Mouse (Mus musculus) neural tube, embryonic 14.5 days (tissue): ENCODE measurements around the gene Agxt. TPM values are rescaled to one million over a fixed set of nuclear protein-coding genes. Genes with fewer than 3 reads are reported as not detected.

Experiments used
- ATAC-seq: fragments of 200-750 bp; cut with Nextera tagmentation; 2 replicates; pipeline ENCODE4 v1.8.0; 2017; ENCODE audit warnings: low read depth, mild to moderate bottlenecking, moderate TSS enrichment, moderate library complexity
- H3K27ac ChIP-seq: fragments of 300-500 bp; sonication (generic); 2 replicates; pipeline ENCODE4 v1.5.1; 2014; ENCODE audit warnings: low read depth, mild to moderate bottlenecking, control low read depth, low read length, moderate library complexity, mixed read lengths
- H3K27me3 ChIP-seq: fragments of 300-500 bp; sonication (generic); 2 replicates; pipeline ENCODE4 v1.6.1; 2014; ENCODE audit warnings: low read length; ENCODE audit not compliant: control insufficient read depth, insufficient read depth
- H3K36me3 ChIP-seq: fragments of 300-500 bp; sonication (generic); 2 replicates; pipeline ENCODE4 v1.6.1; 2014; ENCODE audit warnings: low read length, mixed read lengths; ENCODE audit not compliant: control insufficient read depth, insufficient read depth
- H3K4me1 ChIP-seq: fragments of 300-500 bp; sonication (generic); 2 replicates; pipeline ENCODE4 v1.6.1; 2014; ENCODE audit warnings: low read length; ENCODE audit not compliant: control insufficient read depth, insufficient read depth
- H3K4me2 ChIP-seq: fragments of 300-500 bp; sonication (generic); 2 replicates; pipeline ENCODE4 v1.6.1; 2014; ENCODE audit warnings: mild to moderate bottlenecking, low read depth, low read length, control low read depth
- H3K4me3 ChIP-seq: fragments of 300-500 bp; sonication (generic); 2 replicates; pipeline ENCODE4 v1.5.1; 2014; ENCODE audit warnings: low read depth, low read length, control low read depth, mixed read lengths
- H3K9ac ChIP-seq: fragments of 300-500 bp; sonication (generic); replicated peaks from 2 replicates; pipeline ENCODE4 v1.6.1; 2014; ENCODE audit warnings: low read depth, mild to moderate bottlenecking, control low read depth, low read length, mixed read lengths
- H3K9me3 ChIP-seq: fragments of 300-500 bp; sonication (generic); 2 replicates; pipeline ENCODE4 v1.6.1; 2016; ENCODE audit warnings: low read length; ENCODE audit not compliant: control insufficient read depth
- WGBS: fragments of 180-500 bp; shearing (Covaris S2); extraction: QIAGEN DNeasy Blood & Tissue Kit; methylation state at CpG from one replicate; pipeline ENCODE4 v1.1.7; 2014; 5-methylcytosine and 5-hydroxymethylcytosine counted together
- polyA plus RNA-seq: library from polyadenylated mRNA; unstranded; fragments of >200 nt; fragmentation: Nextera tagmentation; extraction: Ambion mirVana; gene quantifications from 2 replicates; pipeline ENCODE4 v1.2.1, GENCODE M21; 2014

Agxt gene
- polyA plus RNA-seq = not detected in 2 replicates

DNA sequence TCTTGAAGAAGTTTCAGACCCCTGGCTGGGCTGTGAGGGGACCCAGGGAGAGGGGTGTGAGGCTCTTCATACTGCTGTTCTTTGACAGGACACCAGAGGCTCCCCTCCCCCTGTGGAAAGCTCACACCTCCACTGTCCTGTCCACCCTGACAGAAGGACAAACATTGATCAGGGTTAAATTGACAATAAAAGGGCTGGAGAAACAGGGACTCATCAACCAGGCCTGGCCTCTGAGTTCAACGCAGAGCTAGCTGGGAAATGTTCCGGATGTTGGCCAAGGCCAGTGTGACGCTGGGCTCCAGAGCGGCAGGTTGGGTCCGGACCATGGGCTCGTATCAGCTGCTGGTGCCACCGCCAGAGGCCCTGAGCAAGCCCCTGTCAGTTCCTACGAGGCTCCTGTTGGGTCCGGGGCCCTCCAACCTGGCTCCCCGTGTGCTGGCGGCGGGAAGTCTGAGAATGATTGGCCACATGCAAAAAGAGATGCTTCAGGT lies at the start of gene Agxt:
Gene Agxt, plus strand, starts transcription at position 205 of the 491 bp plus-strand sequence.
- 90% methylated on average over 12 of the region's 12 CpGs for WGBS
- no peaks in the 10 kb centered on the region for H3K27me3 ChIP-seq
- H3K9me3 ChIP-seq = no peaks in the 10 kb centered on the region

DNA sequence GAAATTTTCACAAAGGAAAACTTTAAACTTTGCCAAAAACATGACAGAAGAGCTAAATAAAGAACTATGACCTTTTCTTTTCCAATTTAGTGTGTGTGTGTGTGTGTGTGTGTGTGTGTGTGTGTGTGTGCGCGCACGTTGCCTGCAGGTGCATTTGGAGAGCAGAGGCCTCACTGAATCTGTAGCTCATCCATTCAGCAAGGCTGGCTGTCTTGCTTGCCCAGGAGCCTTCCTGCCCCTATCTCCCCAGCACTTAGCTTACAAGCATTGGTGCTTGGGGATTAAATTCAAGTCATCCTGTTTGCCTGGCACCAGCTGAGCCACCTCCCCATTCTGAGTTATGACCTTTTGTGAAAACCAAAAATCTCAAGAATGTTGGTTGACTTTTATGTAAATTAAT lies 42.5 kb upstream of the Agxt start:
- no peak overlapping the region for H3K4me3 ChIP-seq
- H3K4me1 ChIP-seq = no peaks in the 10 kb centered on the region; the same call in 1 of the 2 replicates
- no peak overlapping the region for H3K4me2 ChIP-seq
- no peaks in the 10 kb centered on the region for H3K9me3 ChIP-seq
- H3K36me3 ChIP-seq = no peaks in the 10 kb centered on the region
- no peaks in the 10 kb centered on the region for H3K27me3 ChIP-seq
- no peak overlapping the region for H3K9ac ChIP-seq
- 85% methylated on average over 3 of the region's 3 CpGs for WGBS
- H3K27ac ChIP-seq = no peak overlapping the region
- ATAC-seq = no peak

More for the DNA sequence above, at the start of gene Agxt:
- ATAC-seq = no peak
- Histone ChIP-seq H3K9ac (no peak within 1 kb of the TSS), H3K27ac (no peak within 1 kb of the TSS), H3K4me2 (no peak within 1 kb of the TSS), H3K4me1 (no peaks in the 10 kb centered on the region), H3K36me3 (no peaks in the 10 kb centered on the region), H3K4me3 (no peak within 1 kb of the TSS)

DNA sequence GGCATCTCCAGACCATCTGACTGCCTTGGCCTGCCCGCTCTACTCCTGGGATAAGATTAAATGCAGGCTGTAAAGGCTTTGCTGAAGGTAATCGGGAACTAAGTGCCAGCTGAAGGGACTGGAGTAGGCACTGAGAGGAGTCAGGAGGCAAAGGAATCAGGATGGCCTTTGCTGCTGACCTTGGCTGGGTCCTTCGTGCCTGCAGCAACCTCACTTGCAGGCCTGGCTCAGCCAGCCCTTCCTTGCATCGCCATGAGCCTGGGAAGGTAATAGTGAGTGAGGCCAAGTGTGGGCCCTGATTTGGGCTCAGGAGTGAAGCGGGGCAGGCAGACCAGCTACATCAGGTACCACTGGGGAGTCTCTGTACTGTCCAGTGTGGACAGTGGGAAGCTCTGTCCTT lies 36.1 kb upstream of the Agxt start:
- no peak for ATAC-seq
- H3K9ac ChIP-seq = peak overlapping the region; percentile 76; the same call in 1 of the 2 replicates
- H3K9me3 ChIP-seq = no peaks in the 10 kb centered on the region
- peak overlapping the region; percentile 92; the same call in 1 of the 2 replicates for H3K4me2 ChIP-seq
- H3K27me3 ChIP-seq = no peaks in the 10 kb centered on the region
- WGBS = 90% methylated on average over 5 of the region's 5 CpGs
- H3K36me3 ChIP-seq = no peaks in the 10 kb centered on the region
- H3K4me1 ChIP-seq = peaks cover 15% of the 10 kb centered on the region
- H3K4me3 ChIP-seq = peak overlapping the region; percentile 76
- H3K27ac ChIP-seq = no peak overlapping the region

DNA sequence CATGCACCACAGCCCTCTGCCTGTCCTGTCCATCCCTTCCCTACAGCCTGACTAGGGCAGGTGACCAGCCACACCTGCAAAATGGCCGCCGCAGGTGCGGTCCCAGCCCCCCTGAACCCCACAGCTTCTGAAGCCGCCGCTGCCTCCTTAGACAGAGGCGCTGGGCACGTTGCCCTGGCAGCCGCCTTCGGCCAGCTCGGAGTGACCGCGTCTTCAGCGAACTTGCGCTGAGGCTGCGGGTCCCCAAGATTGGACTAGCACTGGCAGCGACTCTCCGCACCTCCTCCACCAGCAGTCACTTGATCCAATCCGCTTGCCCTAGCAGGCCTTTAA lies 34.8 kb upstream of the Agxt start:
- H3K4me2 ChIP-seq = peak overlapping the region; percentile 92
- H3K27me3 ChIP-seq = no peaks in the 10 kb centered on the region
- peak overlapping the region; percentile 76 for H3K9ac ChIP-seq
- H3K9me3 ChIP-seq = no peaks in the 10 kb centered on the region
- H3K27ac ChIP-seq = peak overlapping the region; percentile 90
- H3K4me3 ChIP-seq = peak overlapping the region; percentile 76
- no peak for ATAC-seq
- WGBS = 3% methylated on average over 18 of the region's 18 CpGs
- no peaks in the 10 kb centered on the region for H3K36me3 ChIP-seq
- peaks cover 15% of the 10 kb centered on the region for H3K4me1 ChIP-seq

- Histone ChIP-seq H3K4me2 (peak overlapping the region; percentile 92), H3K4me3 (peak overlapping the region; percentile 76), H3K36me3 (no peaks in the 10 kb centered on the region), H3K9ac (peak overlapping the region; percentile 76), H3K27me3 (no peaks in the 10 kb centered on the region), H3K9me3 (no peaks in the 10 kb centered on the region), H3K27ac (peak overlapping the region; percentile 90), H3K4me1 (peaks cover 15% of the 10 kb centered on the region)
- ATAC-seq = peak; percentile 63
- WGBS = under 1% methylated on average over 49 of the region's 49 CpGs
These were observed 34.2 kb upstream of the Agxt start for GRCm38 (mm10) chr1:93100576-93101491.

- Histone ChIP-seq H3K9me3 (no peaks in the 10 kb centered on the region), H3K36me3 (no peaks in the 10 kb centered on the region), H3K27me3 (no peaks in the 10 kb centered on the region), H3K9ac (peak within 1 kb of the TSS; percentile 76), H3K4me2 (peak within 1 kb of the TSS; percentile 92), H3K4me3 (peak within 1 kb of the TSS; percentile 76), H3K27ac (peak within 1 kb of the TSS; percentile 90), H3K4me1 (peaks cover 15% of the 10 kb centered on the region)
- ATAC-seq = peak; percentile 93
- WGBS = under 1% methylated on average over 39 of the region's 39 CpGs
These were observed 33.4 kb upstream of the Agxt start, which contains the start of gene Kif1a for GRCm38 (mm10) chr1:93101571-93102061. Kif1a (minus strand) TSS chr1:93101951.

DNA sequence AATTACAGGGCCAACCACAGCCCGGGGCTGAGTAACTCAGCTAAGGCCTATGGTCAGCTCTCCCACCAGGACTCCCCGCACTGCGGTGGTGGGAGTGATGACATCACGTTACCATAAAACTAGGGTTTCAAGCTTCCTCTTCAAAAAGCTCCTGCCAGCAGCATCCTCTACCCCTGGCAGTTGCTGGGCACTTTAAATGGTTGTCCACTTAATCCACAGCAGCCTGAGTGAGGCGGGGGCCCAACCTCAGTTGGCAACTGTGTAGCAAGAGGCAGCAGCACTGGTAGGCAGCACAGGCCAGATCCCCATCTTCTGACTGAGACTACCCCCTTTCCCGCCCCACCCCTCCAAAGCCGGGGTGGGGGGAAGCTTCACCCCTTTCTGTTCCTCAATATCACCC lies 32.3 kb upstream of the Agxt start:
- Histone ChIP-seq H3K36me3 (no peaks in the 10 kb centered on the region), H3K9me3 (no peaks in the 10 kb centered on the region), H3K4me2 (no peak overlapping the region), H3K27me3 (no peaks in the 10 kb centered on the region), H3K4me3 (no peak overlapping the region), H3K27ac (no peak overlapping the region; the same call in 1 of the 2 replicates), H3K9ac (no peak overlapping the region), H3K4me1 (peaks cover 15% of the 10 kb centered on the region)
- WGBS = 56% methylated on average over 7 of the region's 7 CpGs
- ATAC-seq = no peak

GRCm38 (mm10) chr1:93114713-93115463 lies 20.2 kb upstream of the Agxt start:
- no peak overlapping the region for H3K27ac ChIP-seq
- ATAC-seq = peak; percentile 100
- peak overlapping the region; percentile 24 for H3K4me3 ChIP-seq
- H3K27me3 ChIP-seq = no peaks in the 10 kb centered on the region
- 25% methylated on average over 21 of the region's 21 CpGs for WGBS
- H3K9ac ChIP-seq = peak overlapping the region; percentile 44; the same call in 1 of the 2 replicates
- H3K4me1 ChIP-seq = peaks cover 4% of the 10 kb centered on the region; the same call in 1 of the 2 replicates
- peak overlapping the region; percentile 64 for H3K4me2 ChIP-seq
- no peaks in the 10 kb centered on the region for H3K36me3 ChIP-seq
- H3K9me3 ChIP-seq = no peaks in the 10 kb centered on the region
